Mouse (Mus musculus) gastrocnemius, postnatal 10 days (tissue): Measurements from ENCODE around the gene Sox8. TPM values are rescaled to one million over a fixed set of nuclear protein-coding genes. Genes with fewer than 3 reads are reported as not detected.

Experiments
- DNase-seq: peaks from one replicate; pipeline ENCODE4 v3.0.0; 2021; ENCODE audit warnings: mixed read lengths
- long read RNA-seq, 2 experiments: library from polyadenylated mRNA; stranded (forward); transcript quantifications; one replicate each; pipeline ENCODE4 v2.0.0; 2021
- total RNA-seq, 2 experiments: library from RNA; stranded (reverse); gene quantifications; 2 replicates each; pipeline ENCODE4 v1.2.3; 2021

Gene Sox8
- 10 to 100 TPM; 15.2 to 20.2 TPM for total RNA-seq
- long read RNA-seq, experiment 1, transcript Sox8-201 (3 exons, 3,000 nt) = major isoform, 28 of 35 reads
- long read RNA-seq, experiment 1, partial matches to known transcripts = 1 of 35 reads
- long read RNA-seq, experiment 1, other reads (novel, unspliced or antisense) = 6 of 35 reads
- long read RNA-seq, experiment 2, transcript Sox8-201 (3 exons, 3,000 nt) = major isoform, 17 of 20 reads
- long read RNA-seq, experiment 2, partial matches to known transcripts = 0 of 20 reads
- long read RNA-seq, experiment 2, other reads (novel, unspliced or antisense) = 3 of 20 reads

DNA sequence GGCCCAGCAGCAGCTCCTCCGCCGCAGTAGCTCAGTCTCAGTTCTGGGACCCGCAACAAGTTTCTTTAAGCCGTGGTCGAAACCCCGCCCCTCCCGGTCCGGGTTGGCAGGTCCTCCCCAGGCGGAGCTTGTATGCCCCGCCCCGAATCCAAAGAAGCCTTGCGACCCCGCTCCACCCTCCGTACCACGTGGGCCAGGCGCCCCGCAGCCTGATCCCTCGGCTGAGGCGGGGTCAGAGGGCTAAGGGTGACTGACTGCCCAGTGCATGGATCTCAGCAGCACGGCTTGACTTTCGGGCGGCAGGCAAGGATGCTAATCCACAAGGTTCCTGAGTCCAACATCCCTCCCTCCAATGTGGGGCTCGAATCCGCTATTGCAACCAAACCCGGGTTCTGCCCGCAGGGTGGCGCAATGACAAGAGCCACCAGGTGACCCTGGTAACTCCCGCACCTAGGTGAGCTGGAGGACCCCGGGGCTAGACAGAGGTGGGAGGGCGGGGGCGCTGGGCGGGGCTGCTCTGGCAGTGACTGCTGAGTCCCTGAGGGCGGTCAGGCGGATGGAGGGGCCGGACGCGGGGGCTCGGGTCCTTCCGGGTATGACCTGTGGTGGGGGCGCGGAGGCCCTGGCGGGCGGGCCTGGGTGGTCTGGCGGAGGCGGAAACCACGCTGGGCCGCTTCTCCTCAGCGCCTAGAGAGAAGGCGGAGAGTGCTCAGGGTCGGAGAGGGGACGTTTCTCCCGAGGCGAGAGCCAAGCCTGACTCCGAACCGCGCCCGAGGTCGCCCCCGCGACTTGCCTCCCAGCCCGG, at the start of gene Sox8:
Sox8 (minus strand) TSS at position 39 of the 805 bp plus-strand sequence.
- peak; percentile 86 for DNase-seq

DNA sequence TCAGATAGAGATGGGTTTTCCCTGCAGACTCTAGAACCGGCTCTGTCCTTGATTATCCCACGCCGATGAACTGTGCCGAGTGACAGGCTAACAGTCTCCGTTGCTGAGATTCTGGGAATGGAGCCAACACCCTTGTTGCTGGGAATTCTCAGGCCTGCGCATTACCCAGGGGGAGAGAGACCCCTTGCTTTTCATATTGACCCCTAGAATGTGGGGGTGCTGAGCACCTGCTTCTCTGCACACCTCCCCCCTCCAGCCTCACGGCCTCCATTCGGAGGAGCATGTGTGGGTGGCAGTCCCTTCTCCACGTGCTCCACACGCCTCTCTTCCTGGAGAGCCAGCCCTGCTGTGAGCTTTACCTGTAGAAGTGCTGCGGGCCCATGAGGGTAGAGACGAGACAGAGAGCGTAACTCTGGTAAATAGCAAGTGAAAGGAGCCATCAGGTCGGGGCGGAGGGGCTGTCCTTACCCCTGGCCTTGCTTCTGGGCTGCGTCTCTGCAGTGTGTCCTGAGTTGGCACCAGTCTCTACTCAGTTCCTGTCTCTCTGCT, 48.1 kb upstream of the Sox8 start:
- no peak for DNase-seq

DNA sequence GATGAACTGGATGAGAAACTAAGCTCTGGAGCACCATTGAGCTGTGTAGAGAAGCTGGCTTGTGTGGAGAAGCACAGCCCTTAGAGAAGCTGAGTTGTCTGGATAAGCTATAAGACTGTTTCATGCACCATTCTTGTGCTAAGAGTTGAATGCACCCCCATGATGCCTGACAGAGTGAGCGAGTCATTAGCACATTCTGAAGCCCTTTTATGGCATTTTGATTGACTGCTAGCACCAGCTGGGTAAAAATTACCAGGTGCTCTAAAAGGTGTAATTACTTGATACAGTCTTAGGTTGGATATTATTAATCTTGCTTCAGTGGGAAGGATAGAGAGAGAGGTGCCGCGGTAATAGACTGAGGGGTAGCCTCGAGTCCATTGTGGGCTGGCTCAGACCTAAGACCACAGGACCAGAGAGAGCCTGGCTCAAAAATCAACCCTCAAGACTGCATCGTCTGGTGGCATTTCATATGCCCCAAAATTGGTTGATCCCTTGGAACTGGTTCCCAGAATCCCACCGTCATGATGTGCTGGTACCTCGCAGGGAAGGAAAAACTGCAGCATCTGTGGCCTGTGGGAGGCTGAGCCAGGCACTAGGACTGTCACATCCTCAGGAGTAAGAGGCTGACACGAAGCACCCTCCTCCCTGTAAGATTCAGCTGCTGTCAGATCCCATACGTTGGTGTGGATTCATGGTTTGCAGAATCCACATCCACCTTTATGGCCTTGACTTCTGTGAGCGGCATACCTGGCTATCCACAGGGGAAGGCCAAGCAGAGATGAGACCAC, 44.4 kb upstream of the Sox8 start:
- DNase-seq = no peak

DNA sequence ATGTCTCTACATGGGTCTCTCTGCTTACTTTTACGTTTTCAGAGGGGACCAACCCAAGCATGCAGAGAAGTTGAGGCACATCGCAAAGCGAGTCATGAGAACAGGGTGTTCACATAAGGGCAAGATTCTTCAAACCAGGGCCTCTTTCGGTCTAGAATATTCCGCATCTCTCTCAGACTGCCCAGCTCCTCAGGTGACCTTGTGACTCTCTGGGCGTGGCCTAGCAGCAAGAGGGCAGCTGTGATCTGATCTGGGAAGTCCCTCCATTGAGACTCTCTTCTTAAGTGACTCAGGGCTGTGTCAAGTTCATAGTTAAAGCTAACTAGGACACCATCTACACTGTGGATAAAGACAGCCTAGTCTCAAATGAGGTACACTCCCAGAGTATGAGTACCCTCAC, 42.8 kb upstream of the Sox8 start:
- no peak for DNase-seq

DNA sequence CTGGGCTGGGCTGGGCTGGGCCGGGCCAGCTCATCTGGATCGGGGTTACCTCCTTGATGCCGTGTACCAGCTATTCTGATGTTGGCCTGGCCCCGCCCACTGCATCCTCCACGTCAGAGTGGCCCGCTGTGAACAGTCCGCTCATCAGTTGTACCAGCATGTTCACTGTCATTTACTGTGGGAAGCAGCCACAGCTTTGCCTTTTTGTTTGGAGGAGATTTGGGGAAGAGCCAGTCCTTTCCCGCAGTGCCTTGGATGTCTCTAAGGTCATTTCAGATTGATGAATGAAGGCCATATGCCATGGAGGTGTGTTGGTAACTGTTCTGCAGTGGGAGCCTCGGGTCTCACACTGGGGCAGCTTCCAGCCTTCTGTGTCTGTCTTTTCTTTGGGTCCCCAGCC, 42.1 kb upstream of the Sox8 start:
- DNase-seq = no peak

DNA sequence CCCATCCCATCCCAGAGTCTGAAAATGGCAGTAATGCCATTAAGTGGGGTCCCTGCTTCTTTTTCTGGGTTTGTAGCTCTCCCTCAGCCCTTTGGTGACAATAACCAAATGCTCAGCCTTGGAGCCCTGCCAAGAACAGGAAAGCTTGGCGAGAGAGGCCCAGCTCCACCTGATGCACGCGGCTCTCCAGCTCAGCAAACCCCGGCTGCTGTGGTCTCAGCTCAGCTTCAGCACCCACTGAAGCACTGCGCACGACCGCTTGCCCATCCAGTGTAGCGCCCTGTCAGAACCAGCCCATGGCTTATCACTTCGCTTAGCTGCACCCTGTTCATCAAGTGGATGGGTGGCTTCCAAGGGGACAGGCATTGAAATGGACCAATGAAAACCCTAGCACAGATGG, 39.7 kb upstream of the Sox8 start:
- no peak for DNase-seq

DNA sequence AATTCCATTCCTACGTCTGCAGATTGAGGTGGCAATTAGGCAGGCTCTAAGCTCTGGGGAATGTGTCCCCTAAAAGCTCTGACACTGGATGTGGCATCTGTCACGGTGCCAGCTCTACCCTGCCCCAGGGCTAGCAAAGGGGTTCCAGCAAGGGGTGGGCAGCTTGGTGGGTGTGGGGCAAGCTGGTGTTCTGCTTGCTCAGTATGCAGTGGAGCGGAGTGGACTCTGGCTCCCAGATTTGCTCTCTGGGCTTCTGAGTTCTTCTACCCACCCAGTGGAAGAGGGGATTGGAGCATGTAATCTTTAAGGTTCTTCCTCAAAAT, 39.0 kb upstream of the Sox8 start:
- no peak for DNase-seq

DNA sequence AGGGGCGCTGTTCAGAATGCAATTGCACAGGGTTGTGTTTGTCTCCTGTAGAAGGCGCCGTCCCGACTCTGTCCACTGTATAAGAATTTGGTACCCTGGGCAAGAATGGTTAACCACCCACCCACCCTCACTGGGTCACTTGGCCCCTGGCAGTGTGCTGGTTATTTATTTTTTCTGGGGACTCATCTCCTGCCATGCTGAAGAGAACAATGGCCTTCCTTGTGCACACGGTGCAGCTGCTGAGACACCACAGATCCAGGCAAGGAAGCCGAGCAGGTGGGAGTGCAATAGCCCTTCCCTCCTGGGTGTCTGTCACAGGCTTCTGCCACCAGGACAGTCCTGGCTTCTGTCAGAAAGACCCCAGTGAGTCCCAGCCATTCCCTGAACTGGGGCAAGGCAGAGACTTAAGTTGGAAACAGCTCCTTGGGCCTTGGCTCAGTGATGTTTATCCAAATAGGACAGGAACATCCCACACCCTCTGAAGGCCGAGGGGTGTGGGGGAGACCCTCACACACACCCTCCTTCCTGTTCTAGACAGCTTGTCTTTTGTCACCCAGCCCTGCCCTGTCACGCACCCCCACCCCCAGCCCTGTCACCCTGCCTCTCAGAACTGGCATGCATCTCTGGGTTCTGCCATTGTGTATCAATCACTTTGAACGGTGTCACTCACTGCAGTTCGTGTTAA, 38.5 kb upstream of the Sox8 start:
- DNase-seq = no peak

DNA sequence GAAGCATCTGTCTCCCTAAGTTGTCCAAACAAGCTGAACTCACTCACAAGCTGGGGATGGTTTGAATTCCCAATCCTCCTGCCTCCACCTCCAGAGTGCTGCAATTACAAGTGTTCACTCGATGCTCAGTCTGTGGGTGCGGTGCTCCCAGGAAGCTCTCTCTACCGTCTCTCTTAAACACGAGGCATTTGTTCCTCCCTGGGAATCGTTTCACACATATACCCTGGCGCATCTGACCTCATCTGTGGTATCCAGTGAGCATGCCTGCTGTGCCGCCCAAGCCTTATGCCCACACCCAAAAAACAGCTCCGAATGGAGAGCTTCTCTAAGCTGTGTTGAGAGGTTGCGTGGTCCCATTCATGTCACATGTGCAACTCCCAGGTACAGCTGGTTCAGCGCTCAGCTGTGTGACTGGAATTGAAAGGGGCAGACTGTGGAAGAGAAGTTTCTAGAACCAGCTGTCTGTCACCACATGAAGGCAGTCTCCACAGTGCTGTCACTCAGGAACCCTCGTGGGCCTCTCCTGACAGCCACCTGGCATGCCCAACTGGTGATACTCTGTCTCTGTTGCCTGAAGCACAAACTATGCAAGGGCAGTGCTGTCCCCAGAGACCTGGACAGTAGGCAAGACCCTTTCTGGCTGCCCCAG, 37.8 kb upstream of the Sox8 start:
- DNase-seq = no peak

DNA sequence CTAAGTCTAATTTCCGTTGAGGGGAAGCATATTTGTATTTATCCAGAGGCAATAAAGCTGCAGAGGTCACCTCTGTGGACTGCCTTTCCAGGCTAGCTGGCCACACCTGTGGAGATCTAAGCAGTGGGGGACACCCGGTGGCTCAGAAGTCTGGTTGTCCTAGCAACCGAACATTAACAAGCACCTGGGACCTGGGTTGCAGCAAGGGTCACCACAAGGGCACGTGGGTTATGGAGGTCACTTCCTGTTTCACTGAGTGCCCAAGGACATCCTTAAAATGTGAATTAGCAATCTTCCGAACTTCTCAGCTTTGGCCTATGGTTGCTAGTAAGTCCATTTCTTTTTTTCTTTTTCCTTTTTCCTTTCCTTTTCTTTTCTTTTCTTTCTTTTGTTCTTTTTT, 33.7 kb upstream of the Sox8 start:
- no peak for DNase-seq

DNA sequence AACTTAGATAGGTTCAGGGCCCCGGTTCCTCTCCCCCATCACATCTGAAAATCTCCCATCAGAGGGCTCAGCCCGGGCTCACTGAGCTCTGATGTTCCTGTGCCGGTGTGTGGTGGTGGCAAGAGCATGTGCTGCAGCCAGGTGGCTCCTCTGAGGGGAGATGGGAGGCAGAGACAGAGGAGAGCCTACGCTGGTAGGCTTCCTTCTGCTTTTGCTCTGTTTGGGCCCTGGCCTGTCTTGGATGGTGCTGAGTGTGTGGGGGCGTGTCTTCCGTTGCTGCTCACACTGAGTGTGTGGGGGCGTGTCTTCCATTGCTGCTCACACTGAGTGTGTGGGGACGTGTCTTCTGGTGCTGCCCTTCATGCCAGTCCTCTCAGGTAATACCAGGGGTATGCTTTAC, 31.9 kb upstream of the Sox8 start:
- DNase-seq = no peak

DNA sequence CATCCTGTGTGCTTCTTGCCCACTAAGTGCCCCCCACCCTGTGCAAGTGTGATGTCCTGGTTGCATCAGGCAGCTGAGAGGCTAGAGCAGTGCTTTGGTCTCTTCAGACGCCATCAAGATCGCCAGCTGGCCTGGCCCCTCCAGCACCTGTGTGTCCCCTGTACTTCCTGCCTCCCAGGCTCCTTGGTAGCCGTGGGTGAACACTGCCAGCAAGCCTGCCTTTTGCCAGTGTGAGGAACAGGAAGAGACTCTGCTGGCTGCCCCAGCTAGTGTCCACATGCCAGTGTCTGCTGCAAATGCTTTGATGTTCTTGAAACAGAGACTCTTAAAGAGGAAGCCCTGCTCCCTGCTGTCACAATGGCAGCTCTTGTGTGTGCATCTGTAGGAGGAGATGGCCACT, 27.1 kb upstream of the Sox8 start:
- no peak for DNase-seq

DNA sequence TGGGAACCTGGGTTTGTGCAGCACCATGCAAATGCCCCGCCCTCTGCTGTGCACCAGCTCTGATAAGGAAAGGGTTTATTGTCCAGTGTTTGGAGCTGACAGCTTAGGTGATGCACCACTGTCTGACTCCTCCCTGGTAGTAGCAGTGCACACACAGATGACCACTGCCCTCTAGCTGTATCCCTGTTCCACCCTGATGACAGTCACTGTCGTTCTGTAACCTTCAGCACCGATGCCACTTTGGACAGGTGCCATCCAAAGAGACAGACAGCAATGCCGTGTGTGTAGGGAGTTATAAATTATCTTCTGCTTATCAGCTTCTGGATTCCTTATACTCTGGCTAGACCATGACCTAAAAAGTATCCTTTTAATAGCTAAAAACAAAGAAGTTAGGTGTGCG, 25.0 kb upstream of the Sox8 start:
- no peak for DNase-seq

DNA sequence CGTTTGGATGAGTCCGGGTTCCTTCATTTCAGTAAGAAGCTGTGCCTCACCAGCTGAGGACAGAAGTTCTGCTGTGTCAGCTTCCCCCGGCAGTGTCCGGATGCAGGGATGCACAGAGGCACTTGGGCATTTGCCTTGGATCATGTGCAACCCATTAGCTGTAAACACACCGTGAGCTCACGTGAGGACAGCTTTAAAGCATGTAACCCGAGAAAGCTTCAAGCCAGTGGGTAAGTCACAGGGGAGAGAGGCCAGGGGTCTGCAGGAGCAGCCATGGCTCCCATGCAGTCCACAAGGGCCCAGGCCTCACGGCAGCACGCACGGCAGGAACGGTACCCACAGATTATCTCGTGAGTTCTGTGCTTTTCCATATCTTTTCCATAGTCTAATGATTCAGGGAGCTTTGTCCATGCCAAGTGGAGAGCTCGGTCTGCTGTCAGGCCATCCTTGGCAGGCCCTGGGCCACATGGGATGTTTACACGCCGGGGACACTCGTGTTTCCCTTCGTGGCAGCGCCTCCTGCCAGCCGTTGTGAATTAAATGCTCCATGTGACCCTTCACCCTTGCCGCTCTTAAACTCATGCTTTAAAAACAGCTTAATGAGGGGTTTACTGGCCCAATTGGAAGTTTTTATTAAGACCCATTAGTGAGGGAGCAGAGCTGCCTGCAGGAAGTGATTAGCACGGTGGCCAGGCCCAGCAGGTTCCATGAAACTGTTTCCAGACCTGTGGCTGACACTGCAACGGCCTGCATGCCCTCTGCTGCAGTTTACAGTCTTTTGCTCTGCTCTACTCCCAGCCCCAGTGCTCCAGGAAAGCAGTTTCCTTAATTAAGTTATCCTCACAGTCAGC, 23.1 kb upstream of the Sox8 start:
- DNase-seq = no peak

DNA sequence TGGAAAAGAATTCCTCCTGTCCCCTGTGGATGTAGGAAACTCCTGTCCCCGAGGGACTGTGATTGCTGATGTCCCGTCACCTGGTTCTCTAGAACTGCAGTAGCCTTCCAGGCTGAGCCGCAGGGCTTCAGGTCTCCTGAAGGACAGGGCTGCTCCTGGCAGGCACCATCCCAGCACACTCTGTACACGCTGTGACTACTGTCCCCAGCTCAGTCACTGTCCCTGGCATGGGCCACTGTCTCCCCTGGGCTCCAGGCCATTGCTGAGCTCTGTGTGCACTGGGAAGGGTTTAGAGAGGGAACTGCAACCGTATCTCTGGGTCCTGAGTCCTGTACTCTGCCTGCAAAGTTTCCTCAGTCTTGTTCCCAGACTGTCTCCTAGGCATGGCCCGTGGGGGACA, 21.9 kb upstream of the Sox8 start:
- no peak for DNase-seq

DNA sequence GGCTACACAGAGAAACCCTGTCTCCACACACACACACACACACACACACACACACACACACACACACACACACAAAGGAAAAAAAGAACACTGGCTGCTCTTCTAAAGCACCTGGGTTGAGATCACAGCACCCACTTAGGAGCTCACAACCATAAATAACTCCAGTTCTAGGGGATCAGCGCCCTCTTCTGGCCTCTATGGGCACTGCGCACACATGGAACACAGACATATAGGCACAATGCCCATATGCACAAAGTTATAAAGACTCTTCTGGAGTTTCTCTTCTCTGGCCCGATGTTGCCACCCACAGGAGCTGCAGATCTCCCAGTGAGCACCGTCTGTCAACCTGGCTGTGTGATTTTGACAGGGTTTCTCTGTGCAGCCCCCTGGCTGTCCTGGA, 20.5 kb upstream of the Sox8 start:
- DNase-seq = no peak

DNA sequence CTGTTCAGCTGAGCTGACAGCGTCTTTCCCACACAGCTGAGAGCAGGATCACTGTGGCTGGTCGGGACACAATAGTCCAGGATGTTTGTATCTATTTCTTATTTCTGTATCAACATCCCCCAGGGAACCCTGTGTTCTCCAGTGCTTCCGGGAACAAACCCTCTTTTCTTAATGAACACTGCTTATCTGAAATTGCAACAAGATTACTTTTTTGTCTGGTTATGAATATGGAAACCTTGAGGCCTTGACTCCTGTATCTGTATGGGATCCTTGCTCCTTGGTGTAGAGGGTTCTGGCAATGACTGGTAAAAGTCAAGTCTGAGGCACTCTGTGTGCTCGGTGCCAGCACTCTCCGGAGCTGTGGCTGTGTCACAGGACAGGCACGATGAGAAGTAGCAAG, 19.6 kb upstream of the Sox8 start:
- no peak for DNase-seq

DNA sequence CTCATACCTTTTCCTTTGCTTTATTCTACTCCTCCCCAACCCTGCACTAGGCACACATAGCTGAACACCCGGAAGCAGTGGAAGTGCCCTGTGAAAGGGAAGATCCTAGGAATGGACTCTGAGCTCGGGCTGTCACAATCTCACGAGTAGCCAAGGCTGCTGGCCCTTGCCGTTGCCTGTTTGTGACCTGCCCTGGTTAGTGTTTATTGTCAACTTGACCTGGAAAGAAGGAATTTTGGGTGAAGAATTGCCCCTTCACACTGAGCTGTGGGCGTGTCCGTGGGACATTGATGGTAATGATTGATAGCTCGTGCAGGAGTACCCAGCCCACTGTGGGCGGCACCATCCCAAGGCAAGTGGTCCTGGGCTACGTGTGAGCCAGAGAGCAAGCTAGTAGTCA, 14.2 kb upstream of the Sox8 start:
- DNase-seq = no peak

DNA sequence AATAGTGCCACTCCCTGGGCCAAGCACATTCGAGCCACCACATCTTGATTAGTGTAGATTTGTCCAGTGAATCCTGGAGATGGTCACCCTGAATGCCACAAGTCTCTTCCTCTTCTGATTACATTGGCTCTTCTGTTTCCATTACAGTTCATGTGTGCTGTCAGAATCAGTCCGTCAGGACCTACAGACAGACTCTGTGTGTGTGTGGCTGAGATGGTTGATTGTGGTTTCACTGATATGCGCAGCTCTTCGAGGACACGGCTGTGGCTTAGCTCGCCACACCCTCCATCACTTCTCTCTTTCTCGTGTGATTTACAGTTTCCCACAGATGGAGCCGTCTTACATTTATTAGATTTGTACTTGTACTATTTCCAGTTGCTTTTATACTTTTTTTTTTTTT, 13.4 kb upstream of the Sox8 start:
- DNase-seq = no peak

DNA sequence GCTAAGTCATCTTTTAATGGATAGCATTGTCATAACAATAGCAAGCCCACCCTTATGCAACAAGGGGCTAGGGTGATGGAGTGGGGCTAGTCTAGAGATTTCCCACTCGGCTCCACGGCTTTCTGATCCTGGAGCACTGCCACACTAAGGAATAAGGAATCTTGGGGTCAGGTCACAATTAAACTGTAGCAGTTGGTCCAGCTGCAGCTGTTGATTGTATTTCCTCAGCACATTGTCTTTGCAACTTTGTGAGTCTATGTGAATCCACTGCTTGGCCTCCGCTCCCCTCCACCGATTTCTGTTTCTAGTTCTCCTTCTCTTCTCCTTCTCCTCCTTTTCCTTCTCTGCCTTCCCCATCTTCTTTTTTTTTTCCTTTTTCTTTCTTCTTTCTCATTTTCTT, 12.6 kb upstream of the Sox8 start:
- DNase-seq = no peak

DNA sequence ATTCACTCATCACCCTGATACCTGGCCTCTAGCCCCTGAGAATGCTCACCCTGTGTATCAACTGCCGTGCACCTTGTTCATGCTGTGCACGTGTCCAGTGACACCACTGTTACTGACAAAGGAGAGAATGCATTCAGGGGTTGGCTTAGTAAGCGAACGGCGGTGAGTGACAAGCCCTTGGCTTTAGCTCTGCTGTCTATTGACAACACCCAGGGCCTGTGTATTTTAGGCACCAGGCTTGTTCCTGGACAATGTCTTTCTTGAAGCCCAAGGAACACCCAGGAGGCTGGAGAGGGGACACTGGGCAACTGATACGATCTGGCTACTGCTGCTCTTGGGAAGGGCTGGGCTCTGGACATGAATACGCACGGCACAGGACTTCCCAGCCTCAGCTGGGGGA, 11.6 kb upstream of the Sox8 start:
- DNase-seq = no peak
